Mouse (Mus musculus): Measurements from ENCODE around the gene Lrch3.

Gene Lrch3

GRCm38 (mm10) chr16:32984631-32985030 is 70.7 kb downstream of the Lrch3 start:
- DNase-seq (ENCODE audit: low spot score in 2 of 2), result no peak

GRCm38 (mm10) chr16:32992158-32992557 is 78.3 kb downstream of the Lrch3 start:
- peak in 1 of 2 experiments; percentile 30 for DNase-seq (ENCODE audit: low spot score in 2 of 2)

DNA sequence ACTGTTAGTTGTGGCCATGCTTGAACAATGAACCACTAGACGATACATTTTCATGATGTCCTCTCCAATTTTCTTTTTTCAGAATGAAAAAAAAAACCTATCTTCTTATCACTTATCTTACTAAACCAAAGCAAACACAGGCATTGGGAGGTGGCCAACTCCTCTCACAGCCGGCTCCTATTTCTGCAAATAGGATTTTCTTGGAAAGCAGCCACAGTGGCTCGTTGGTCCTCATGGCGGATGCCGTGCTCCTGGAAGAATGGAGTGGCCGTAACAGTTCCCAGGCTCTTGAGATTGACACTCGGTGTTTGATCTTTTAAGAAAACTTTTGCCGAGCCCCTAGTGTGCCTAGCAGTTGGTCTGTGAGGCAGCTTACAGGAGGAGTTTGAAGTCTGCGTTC is 91.3 kb downstream of the Lrch3 start:
- no peak for DNase-seq (ENCODE audit: low spot score in 2 of 2)

- DNase-seq (ENCODE audit: low spot score in 2 of 2), result no peak
Observed at GRCm38 (mm10) chr16:33006888-33007287, 93.0 kb downstream of the Lrch3 start.

GRCm38 (mm10) chr16:33007436-33007835 is 93.5 kb downstream of the Lrch3 start:
- DNase-seq (ENCODE audit: low spot score in 2 of 2), result no peak

GRCm38 (mm10) chr16:33010166-33010565 is 96.3 kb downstream of the Lrch3 start:
- DNase-seq (ENCODE audit: low spot score in 2 of 2), result peak in 1 of 2 experiments; percentile 33

DNA sequence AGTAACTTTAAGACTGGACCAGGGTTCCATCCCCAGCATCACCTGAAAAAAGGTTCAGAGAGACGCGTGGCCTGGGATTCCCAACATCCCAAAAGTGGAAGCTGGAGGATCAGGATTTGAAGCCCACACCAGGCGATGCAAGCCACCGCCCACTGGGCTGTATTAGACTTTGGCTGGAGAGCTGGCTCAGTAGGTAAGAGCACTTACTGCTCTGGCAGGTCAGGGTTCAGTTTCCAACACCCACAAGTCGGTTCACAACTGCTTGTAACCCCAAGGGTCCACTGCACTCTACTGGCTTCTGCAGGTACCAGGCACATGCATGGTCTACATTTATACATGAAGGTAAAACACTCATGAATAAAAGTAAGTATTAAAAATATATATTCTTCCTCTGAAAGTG is 99.9 kb downstream of the Lrch3 start:
- DNase-seq (ENCODE audit: low spot score in 2 of 2), result no peak

GRCm38 (mm10) chr16:33014921-33015320 is 101.0 kb downstream of the Lrch3 start:
- DNase-seq (ENCODE audit: low spot score in 2 of 2), result peak in 1 of 2 experiments; percentile 37

DNA sequence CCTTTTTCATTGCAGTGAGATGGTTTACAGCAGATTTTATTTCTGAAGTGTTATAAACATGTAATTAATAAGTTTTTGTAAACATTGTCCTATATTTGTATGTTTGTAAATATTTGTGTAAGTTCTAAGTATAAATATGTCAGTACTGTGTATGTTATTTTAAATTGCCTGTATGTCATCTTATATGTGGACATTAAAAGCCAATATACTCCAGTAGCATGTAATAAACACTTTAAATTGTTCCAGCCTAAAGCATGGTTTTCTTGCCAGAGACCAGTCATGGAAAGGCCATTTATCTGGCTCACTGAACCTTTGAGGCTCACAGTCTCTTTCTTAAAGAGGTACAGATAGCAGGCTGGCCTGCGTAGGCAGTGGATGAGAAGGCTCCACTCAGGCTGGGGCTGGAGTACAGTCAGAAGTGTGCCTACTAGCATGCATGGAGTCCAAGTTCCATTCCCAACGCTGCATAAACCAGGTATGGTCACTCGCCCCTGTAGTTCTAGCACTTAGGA is 101.6 kb downstream of the Lrch3 start:
- no peak for DNase-seq (ENCODE audit: low spot score in 2 of 2)

- no peak for DNase-seq (ENCODE audit: low spot score in 2 of 2)
Observed at GRCm38 (mm10) chr16:33015986-33016385, 102.1 kb downstream of the Lrch3 start.

DNA sequence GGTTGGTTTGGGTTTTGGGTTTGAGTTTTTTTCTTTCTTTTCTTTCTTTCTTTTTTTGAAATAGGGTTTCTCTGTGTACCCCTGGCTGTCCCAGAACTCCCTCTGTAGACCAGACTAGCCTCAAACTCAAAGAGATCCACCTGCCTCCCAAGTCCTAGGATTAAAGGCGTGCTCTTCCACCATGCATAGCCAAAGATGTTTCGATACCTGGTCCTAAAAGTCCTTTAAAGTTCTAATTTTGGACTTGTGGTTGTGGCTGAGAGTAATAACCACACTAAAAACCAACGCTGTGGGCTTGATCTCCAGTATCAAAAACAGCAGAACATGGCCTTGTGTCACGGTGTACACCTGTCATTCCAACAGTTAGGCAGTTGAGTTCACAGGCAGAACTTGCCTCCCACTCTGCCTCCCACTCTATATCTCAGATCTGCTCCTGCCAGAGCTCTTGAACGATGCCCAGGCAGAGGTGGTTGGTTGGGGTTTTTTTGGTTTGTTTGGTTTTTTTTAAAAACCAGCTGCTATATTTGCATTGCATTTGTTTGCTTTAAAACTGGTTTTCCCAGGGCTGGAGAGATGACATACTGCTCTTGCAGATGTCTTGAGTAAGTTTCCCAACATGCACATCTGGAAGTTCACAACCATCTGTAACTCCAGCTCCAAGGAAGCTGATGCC is 103.9 kb downstream of the Lrch3 start:
- no peak for DNase-seq (ENCODE audit: low spot score in 2 of 2)

GRCm38 (mm10) chr16:33019117-33019770 is 105.3 kb downstream of the Lrch3 start:
- no peak for DNase-seq (ENCODE audit: low spot score in 2 of 2)

DNA sequence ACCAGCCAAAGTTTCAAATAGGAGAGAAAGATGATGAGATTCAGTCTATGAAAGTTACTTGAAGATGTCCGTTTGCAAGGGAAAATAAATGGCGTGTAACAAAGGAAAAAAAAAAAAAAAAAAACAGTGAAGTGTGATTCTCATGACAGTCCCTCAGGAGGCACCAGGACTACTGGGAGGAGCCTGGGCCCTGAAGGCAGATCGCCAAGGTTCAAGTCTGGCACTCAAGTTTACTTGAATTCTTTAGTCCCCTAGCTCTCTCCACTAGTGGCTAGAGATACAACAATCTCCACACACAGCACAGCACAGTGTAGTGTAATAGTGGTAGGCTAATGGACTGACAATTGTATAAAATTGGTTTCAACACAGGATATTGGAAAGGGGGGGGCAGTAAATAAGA is 107.5 kb downstream of the Lrch3 start:
- no peak for DNase-seq (ENCODE audit: low spot score in 2 of 2)

GRCm38 (mm10) chr16:33023750-33024149 is 109.8 kb downstream of the Lrch3 start:
- peak in 1 of 2 experiments; percentile 87 for DNase-seq (ENCODE audit: low spot score in 2 of 2)

DNA sequence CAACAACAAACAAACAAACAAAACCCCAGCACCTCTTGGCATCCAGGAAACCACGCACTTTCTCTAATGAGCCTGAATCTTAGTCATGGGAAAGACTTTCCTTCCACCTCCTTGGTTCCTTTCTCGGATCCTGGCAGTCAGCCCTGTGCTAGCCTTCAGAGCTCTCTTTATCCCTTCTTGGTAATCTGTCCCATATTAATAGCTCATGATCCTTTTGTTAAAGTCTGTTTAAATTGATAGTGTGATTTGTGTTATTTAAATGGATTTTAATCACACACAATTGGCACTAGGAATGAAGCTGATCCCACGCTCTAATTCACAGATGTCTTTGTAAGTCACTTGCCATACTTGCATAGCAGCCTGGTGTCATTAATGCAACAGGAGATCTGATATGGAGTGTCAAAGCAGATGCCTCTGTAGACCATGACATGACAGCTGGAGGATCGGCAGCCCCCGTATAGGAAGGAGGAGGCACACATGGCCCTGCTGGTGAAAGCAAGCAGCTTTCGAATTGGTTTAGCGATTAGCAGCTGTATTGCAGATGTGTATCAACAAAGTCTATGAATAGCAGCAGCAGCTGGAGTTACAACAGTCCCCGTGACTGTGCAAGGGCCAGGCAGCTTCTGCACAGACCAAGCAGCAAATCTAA is 110.7 kb downstream of the Lrch3 start:
- DNase-seq (ENCODE audit: low spot score in 2 of 2), result peak in 1 of 2 experiments; percentile 55

- DNase-seq (ENCODE audit: low spot score in 2 of 2), result no peak
Observed at GRCm38 (mm10) chr16:33026357-33026756, 112.5 kb downstream of the Lrch3 start.

DNA sequence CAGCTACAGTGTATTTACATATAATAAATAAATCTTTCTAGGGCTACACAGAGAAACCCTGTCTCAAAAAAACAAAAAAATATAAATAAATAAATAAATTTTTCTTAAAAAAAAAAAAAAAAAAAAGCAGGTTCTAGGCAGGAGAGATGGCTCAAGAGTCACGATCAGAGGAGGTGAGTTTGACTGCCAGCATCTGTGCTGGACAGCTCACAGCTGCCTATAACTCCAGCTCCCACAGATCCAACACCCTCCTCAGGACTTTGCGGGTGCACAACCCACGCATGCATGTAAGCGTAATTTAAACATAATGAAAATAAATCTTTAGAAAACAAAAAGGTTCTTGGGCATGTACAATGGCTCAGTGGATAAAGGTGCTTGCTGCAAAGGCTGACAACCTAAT is 122.1 kb downstream of the Lrch3 start:
- no peak for DNase-seq (ENCODE audit: low spot score in 2 of 2)

GRCm38 (mm10) chr16:33042682-33043081 is 128.8 kb downstream of the Lrch3 start:
- no peak for DNase-seq (ENCODE audit: low spot score in 2 of 2)

DNA sequence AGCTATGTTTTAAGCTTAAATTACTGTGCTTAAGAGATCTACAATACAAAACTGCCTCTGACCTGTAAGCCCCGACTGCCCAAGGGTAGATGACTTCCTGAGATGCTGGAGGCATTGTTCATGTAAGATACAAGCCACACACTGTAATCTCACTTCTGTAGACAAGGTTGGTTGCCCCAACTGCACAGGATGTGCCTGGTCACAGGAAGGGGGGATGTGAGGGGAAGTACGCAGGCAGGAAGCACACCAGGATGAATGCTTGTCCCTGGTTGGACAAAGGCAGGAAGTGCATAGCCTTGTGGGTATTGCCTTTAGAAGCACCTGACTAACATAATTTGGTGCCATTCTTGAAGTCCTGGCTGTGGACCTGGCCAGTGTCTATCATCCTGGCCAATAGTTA is 129.4 kb downstream of the Lrch3 start:
- no peak for DNase-seq (ENCODE audit: low spot score in 2 of 2)

GRCm38 (mm10) chr16:33048004-33048403 is 134.1 kb downstream of the Lrch3 start:
- DNase-seq (ENCODE audit: low spot score in 2 of 2), result no peak

DNA sequence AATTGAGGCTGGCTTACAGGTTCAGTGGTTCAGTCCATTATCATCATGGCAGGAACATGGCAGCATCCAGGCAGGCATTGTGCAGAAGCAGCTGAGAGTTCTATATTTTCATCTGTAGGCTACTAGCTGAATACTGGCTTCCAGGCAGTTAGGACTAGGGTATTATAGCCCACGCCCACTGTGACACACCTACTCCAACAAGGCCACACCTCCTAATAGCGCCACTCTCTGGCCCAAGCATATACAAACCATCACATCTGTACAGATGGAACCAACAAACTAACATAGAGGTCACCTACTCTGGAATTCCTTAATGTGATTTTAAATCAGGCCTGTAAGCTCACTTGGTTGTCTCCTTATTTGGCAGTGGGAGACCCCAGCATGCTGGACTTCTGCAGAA is 134.8 kb downstream of the Lrch3 start:
- DNase-seq (ENCODE audit: low spot score in 2 of 2), result no peak

DNA sequence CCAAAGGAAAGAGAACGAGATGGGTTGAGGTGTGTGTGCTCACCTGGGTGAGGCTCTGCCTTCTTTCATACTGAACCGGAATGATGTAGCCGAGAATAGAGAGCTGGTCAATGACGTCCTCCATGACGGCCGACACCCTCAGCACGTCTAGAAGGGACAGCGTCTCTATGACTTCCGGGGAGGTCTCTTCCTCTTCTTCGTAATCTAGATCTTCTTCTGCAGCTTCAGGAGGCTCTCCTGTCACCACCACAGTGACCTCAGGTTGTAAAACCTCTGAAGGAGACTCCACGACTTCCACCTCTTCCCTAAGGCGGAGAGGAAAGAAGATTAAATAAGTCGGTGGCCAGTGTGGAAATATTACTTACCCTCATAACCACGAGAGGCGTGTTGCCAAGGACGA is 135.9 kb downstream of the Lrch3 start:
- no peak for DNase-seq (ENCODE audit: low spot score in 2 of 2)

GRCm38 (mm10) chr16:33053141-33053540 is 139.2 kb downstream of the Lrch3 start:
- no peak for DNase-seq (ENCODE audit: low spot score in 2 of 2)
